Mouse (Mus musculus): ENCODE data around the gene Mapt. TPM values are rescaled to one million over a fixed set of nuclear protein-coding genes. Genes with fewer than 3 reads are reported as not detected.
"Not testable (repeated sequence)": the region's sequence is repeated elsewhere in the genome, so short reads cannot be mapped to it uniquely, and the experiment has no call there.

Mapt gene
- polyA plus RNA-seq, 1 experiment from 2014 or later, result 5.0 TPM

DNA sequence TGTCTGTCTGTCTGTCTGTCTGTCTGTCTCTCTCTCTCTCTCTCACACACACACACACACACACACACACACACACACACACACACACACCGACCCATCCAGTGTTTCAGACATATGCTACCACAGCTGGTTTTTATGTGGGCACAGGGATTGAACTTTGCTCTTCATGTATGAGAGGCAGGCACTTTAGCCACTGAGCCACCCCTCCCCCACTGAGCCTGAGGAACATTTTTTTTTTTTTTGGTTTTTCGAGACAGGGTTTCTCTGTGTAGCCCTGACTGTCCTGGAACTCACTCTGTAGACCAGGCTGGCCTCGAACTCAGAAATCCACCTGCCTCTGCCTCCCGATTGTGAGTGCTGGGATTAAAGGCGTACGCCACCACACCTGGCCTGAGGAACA, 14.3 kb downstream of the Mapt start:
- not testable (repeated sequence) for H3K9ac ChIP-seq (ENCODE audit: low read depth, low read length); H3K27me3 ChIP-seq (ENCODE audit: control insufficient read depth, insufficient read depth, low read length); H3K4me2 ChIP-seq (replicated peaks; ENCODE audit: low read depth, low read length); H3K4me3 ChIP-seq (ENCODE audit: low read length); H3K9me3 ChIP-seq (ENCODE audit: control insufficient read depth, low read length); H3K36me3 ChIP-seq (ENCODE audit: control insufficient read depth, insufficient read depth, low read length); ATAC-seq (ENCODE audit: low FRiP score, low TSS enrichment); H3K27ac ChIP-seq (ENCODE audit: low read depth, low read length)
- peaks cover 13% of the 10 kb centered on the region; the same call in 1 of the 2 replicates for H3K4me1 ChIP-seq (ENCODE audit: control insufficient read depth, insufficient read depth, low read length)
- 88% methylated on average over 6 of the region's 6 CpGs for WGBS

DNA sequence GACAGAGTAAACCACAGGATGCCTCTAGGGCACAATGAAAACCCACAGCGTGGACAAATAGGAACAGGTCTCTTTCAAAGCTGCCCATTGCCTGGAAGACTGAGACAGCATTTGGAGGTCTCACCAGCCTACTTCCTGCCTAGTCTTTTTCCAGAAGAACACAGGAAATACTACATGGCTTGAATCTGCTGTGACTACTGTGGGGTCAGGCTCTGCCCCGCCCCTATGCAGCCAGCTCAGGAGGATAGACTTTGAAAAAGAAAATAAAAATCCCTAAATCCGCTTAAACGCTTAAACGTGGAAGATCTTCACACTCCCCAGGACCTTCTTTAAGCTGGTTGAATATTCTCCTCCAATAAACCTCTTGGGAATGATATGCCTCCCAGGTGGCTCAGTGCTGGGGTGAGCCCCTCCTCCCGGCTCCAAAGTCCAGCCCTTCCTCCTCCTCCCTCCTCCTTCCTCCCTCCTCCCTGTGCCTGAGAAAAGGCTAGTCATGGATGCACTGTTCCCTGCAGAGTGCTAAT, 15.0 kb downstream of the Mapt start:
- WGBS, result 19% methylated on average over 6 of the region's 6 CpGs
- Histone ChIP-seq H3K9me3 (ENCODE audit: control insufficient read depth, low read length) (no peaks in the 10 kb centered on the region), H3K4me1 (ENCODE audit: control insufficient read depth, insufficient read depth, low read length) (peaks cover 13% of the 10 kb centered on the region; the same call in 1 of the 2 replicates), H3K36me3 (ENCODE audit: control insufficient read depth, insufficient read depth, low read length) (no peaks in the 10 kb centered on the region), H3K9ac (ENCODE audit: low read depth, low read length) (no peak overlapping the region), H3K4me2 (replicated peaks; ENCODE audit: low read depth, low read length) (no peak overlapping the region; the same call in 1 of the 2 replicates), H3K4me3 (ENCODE audit: low read length) (no peak overlapping the region), H3K27ac (ENCODE audit: low read depth, low read length) (no peak overlapping the region), H3K27me3 (ENCODE audit: control insufficient read depth, insufficient read depth, low read length) (no peaks in the 10 kb centered on the region)
- ATAC-seq (ENCODE audit: low FRiP score, low TSS enrichment), result peak; percentile 85; the same call in 1 of the 2 replicates

DNA sequence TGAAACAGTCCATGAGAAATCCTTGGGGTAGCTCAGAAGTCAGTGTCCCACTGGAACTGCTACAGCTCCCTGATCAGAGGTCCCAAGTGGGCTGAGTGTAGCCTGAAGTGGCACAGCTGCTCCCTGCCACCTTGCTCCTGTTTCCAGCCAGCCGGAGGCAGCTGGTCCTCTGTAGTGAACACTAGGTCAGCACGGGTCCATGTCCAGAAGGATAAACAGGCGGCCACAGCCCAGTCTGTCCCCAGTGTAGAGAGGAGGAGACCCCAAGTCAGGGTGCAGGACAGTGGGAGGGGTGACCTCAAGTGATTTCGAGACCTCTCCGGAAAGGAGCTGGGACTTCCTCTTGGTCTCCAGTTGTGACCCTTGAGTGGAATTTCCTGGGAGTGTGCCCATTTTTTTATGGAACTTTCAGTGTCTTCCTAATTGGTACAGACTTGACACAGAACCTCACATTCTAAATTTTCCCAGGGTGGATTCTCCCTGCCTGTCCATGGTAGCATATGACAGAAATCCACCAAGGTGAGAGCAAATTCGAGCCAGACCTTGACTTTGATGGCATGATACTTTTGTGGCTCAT, 16.0 kb downstream of the Mapt start:
- WGBS, result 41% methylated on average over 6 of the region's 6 CpGs
- no peaks in the 10 kb centered on the region for H3K27me3 ChIP-seq (ENCODE audit: control insufficient read depth, insufficient read depth, low read length)
- no peak overlapping the region for H3K27ac ChIP-seq (ENCODE audit: low read depth, low read length)
- no peaks in the 10 kb centered on the region for H3K36me3 ChIP-seq (ENCODE audit: control insufficient read depth, insufficient read depth, low read length)
- H3K9ac ChIP-seq (ENCODE audit: low read depth, low read length), result no peak overlapping the region
- H3K4me3 ChIP-seq (ENCODE audit: low read length), result no peak overlapping the region
- H3K9me3 ChIP-seq (ENCODE audit: control insufficient read depth, low read length), result no peaks in the 10 kb centered on the region
- no peak overlapping the region for H3K4me2 ChIP-seq (replicated peaks; ENCODE audit: low read depth, low read length)
- peaks cover 13% of the 10 kb centered on the region; the same call in 1 of the 2 replicates for H3K4me1 ChIP-seq (ENCODE audit: control insufficient read depth, insufficient read depth, low read length)
- peak; percentile 68; the same call in 1 of the 2 replicates for ATAC-seq (ENCODE audit: low FRiP score, low TSS enrichment)

- Histone ChIP-seq H3K27ac (ENCODE audit: low read depth, low read length) (no peak overlapping the region), H3K4me3 (ENCODE audit: low read length) (no peak overlapping the region), H3K36me3 (ENCODE audit: control insufficient read depth, insufficient read depth, low read length) (no peaks in the 10 kb centered on the region), H3K4me2 (replicated peaks; ENCODE audit: low read depth, low read length) (no peak overlapping the region), H3K9ac (ENCODE audit: low read depth, low read length) (no peak overlapping the region), H3K4me1 (ENCODE audit: control insufficient read depth, insufficient read depth, low read length) (peaks cover 13% of the 10 kb centered on the region; the same call in 1 of the 2 replicates), H3K27me3 (ENCODE audit: control insufficient read depth, insufficient read depth, low read length) (no peaks in the 10 kb centered on the region), H3K9me3 (ENCODE audit: control insufficient read depth, low read length) (no peaks in the 10 kb centered on the region)
- 53% methylated on average over 8 of the region's 8 CpGs for WGBS
- ATAC-seq (ENCODE audit: low FRiP score, low TSS enrichment), result no peak
These were observed 18.2 kb downstream of the Mapt start for GRCm38 (mm10) chr11:104249420-104249819.

DNA sequence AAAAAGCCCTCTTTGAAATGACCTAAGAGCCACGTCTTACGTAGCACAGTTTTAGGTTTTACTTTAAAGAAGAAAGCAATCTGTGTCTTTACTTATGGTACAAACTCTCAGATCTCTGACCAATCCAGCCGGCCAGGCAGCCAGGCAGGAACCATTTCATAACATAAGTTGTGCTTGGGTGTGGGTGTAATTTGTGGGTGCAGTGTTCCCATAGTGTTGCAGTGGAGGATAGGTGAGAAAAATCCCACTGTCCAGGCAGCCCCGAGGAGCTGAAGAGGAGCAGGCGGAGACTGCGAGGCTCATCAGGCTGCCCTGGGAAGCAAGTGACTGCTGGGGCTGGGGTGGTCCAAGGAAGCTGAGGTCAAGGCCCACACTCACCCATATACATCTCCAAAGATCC, 19.9 kb downstream of the Mapt start:
- ATAC-seq (ENCODE audit: low FRiP score, low TSS enrichment), result no peak
- WGBS, result 42% methylated on average over 6 of the region's 6 CpGs
- no peak overlapping the region for H3K4me3 ChIP-seq (ENCODE audit: low read length)
- no peak overlapping the region for H3K27ac ChIP-seq (ENCODE audit: low read depth, low read length)
- H3K36me3 ChIP-seq (ENCODE audit: control insufficient read depth, insufficient read depth, low read length), result no peaks in the 10 kb centered on the region
- H3K27me3 ChIP-seq (ENCODE audit: control insufficient read depth, insufficient read depth, low read length), result no peaks in the 10 kb centered on the region
- H3K4me1 ChIP-seq (ENCODE audit: control insufficient read depth, insufficient read depth, low read length), result peaks cover 10% of the 10 kb centered on the region; the same call in 1 of the 2 replicates
- H3K9ac ChIP-seq (ENCODE audit: low read depth, low read length), result no peak overlapping the region; the same call in 1 of the 2 replicates
- no peak overlapping the region for H3K4me2 ChIP-seq (replicated peaks; ENCODE audit: low read depth, low read length)
- no peaks in the 10 kb centered on the region for H3K9me3 ChIP-seq (ENCODE audit: control insufficient read depth, low read length)

DNA sequence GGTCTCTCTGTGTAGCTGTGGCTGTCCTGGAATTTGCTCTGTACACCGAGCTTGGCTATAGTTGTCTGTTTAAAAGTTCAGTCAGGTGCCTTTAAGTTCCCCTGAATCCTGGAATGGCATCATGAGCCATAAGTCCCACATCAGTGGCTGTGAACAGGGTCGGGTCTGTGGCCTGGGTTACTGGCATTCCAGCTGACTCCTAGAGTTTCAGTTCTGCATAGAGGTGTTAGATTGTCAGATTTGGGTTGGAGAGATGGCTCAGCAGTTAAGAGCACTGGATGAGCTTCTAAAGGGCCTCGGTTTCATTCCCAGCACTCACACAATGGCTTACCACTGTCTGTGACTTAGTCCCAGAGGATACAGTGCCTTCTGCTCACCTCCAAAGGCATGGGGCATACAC, 20.9 kb downstream of the Mapt start:
- no peak overlapping the region for H3K27ac ChIP-seq (ENCODE audit: low read depth, low read length)
- no peaks in the 10 kb centered on the region for H3K9me3 ChIP-seq (ENCODE audit: control insufficient read depth, low read length)
- H3K27me3 ChIP-seq (ENCODE audit: control insufficient read depth, insufficient read depth, low read length), result no peaks in the 10 kb centered on the region
- H3K36me3 ChIP-seq (ENCODE audit: control insufficient read depth, insufficient read depth, low read length), result no peaks in the 10 kb centered on the region
- H3K4me1 ChIP-seq (ENCODE audit: control insufficient read depth, insufficient read depth, low read length), result no peaks in the 10 kb centered on the region
- no peak overlapping the region for H3K9ac ChIP-seq (ENCODE audit: low read depth, low read length)
- H3K4me2 ChIP-seq (replicated peaks; ENCODE audit: low read depth, low read length), result no peak overlapping the region
- no peak for ATAC-seq (ENCODE audit: low FRiP score, low TSS enrichment)
- WGBS, result 78% methylated on average over 3 of the region's 3 CpGs
- no peak overlapping the region for H3K4me3 ChIP-seq (ENCODE audit: low read length)

- Histone ChIP-seq H3K9ac (ENCODE audit: low read depth, low read length) (no peak overlapping the region), H3K4me1 (ENCODE audit: control insufficient read depth, insufficient read depth, low read length) (0 out of 2 replicates have a peak, but pooled peaks cover 3% of the 10 kb centered on the region), H3K27me3 (ENCODE audit: control insufficient read depth, insufficient read depth, low read length) (no peaks in the 10 kb centered on the region), H3K9me3 (ENCODE audit: control insufficient read depth, low read length) (no peaks in the 10 kb centered on the region), H3K4me2 (replicated peaks; ENCODE audit: low read depth, low read length) (no peak overlapping the region), H3K4me3 (ENCODE audit: low read length) (no peak overlapping the region), H3K36me3 (ENCODE audit: control insufficient read depth, insufficient read depth, low read length) (no peaks in the 10 kb centered on the region), H3K27ac (ENCODE audit: low read depth, low read length) (no peak overlapping the region)
- WGBS, result 86% methylated on average over 10 of the region's 10 CpGs
- no peak for ATAC-seq (ENCODE audit: low FRiP score, low TSS enrichment)
These were observed 23.3 kb downstream of the Mapt start for GRCm38 (mm10) chr11:104254408-104255039.

DNA sequence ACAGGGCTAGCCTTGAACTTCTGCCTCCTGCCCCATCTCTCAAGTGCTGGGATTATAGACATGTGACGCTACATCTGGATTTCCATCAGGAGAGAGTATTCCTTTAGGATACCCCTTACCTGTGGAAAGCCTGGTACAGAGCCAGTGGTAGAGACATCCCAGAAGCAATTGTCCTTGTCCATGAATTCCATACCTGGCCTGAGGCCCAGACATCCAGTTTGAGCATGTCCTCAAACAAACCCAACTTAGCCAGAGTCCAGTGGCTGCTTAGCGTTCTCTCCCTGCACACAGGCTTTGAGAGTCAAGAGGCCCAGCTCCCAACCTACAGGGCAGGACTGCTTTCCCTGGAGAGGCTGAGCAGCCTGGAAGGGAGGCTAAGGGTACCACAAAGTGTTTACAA, 25.0 kb downstream of the Mapt start:
- ATAC-seq (ENCODE audit: low FRiP score, low TSS enrichment), result no peak
- Histone ChIP-seq H3K36me3 (ENCODE audit: control insufficient read depth, insufficient read depth, low read length) (no peaks in the 10 kb centered on the region), H3K27me3 (ENCODE audit: control insufficient read depth, insufficient read depth, low read length) (no peaks in the 10 kb centered on the region), H3K27ac (ENCODE audit: low read depth, low read length) (no peak overlapping the region), H3K4me2 (replicated peaks; ENCODE audit: low read depth, low read length) (no peak overlapping the region), H3K4me3 (ENCODE audit: low read length) (no peak overlapping the region), H3K9ac (ENCODE audit: low read depth, low read length) (no peak overlapping the region), H3K4me1 (ENCODE audit: control insufficient read depth, insufficient read depth, low read length) (0 out of 2 replicates have a peak, but pooled peaks cover 3% of the 10 kb centered on the region), H3K9me3 (ENCODE audit: control insufficient read depth, low read length) (no peaks in the 10 kb centered on the region)
- 93% methylated on average over 2 of the region's 2 CpGs for WGBS

GRCm38 (mm10) chr11:104258991-104259390, 27.8 kb downstream of the Mapt start:
- H3K27me3 ChIP-seq (ENCODE audit: control insufficient read depth, insufficient read depth, low read length), result no peaks in the 10 kb centered on the region
- 23% methylated on average over 4 of the region's 4 CpGs for WGBS
- H3K36me3 ChIP-seq (ENCODE audit: control insufficient read depth, insufficient read depth, low read length), result no peaks in the 10 kb centered on the region
- H3K4me2 ChIP-seq (replicated peaks; ENCODE audit: low read depth, low read length), result no peak overlapping the region
- no peak; the same call in 1 of the 2 replicates for ATAC-seq (ENCODE audit: low FRiP score, low TSS enrichment)
- H3K27ac ChIP-seq (ENCODE audit: low read depth, low read length), result no peak overlapping the region
- 0 out of 2 replicates have a peak, but pooled peaks cover 3% of the 10 kb centered on the region for H3K4me1 ChIP-seq (ENCODE audit: control insufficient read depth, insufficient read depth, low read length)
- H3K9ac ChIP-seq (ENCODE audit: low read depth, low read length), result no peak overlapping the region
- no peaks in the 10 kb centered on the region for H3K9me3 ChIP-seq (ENCODE audit: control insufficient read depth, low read length)
- H3K4me3 ChIP-seq (ENCODE audit: low read length), result no peak overlapping the region

All from kidney, embryonic 14.5 days (tissue).